Mouse (Mus musculus) adrenal gland, adult (tissue): Measurements from ENCODE around the gene Srsf3.

ENCODE experiments used
- DNase-seq, 2 experiments: peaks; one replicate each; pipeline ENCODE4 v3.0.0; 2022 to 2023; ENCODE audit warnings: low spot score in 1 of 2; ENCODE audit not compliant: inconsistent age in 2 of 2

The Srsf3 gene

DNA sequence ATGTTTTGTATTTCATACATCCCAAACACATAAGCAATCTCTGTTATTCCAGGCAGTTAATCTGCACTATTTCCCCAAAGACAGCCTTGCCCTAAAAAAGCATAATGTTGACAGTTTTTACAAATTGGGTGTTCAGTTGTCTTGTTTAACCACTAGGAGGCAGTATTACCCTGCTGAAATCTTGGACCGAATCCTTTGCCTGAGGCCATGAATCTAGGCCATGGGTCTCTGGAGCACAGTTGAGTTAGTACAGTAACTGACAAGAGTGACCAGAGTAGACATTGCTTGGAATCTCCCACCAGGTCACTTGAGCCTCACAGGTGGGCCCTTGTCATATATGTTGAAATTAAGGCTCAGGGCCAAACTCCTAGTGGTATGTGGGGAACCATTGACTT lies 12.5 kb downstream of the Srsf3 start:
- DNase-seq, result peak in 1 of 2 experiments; percentile 66

DNA sequence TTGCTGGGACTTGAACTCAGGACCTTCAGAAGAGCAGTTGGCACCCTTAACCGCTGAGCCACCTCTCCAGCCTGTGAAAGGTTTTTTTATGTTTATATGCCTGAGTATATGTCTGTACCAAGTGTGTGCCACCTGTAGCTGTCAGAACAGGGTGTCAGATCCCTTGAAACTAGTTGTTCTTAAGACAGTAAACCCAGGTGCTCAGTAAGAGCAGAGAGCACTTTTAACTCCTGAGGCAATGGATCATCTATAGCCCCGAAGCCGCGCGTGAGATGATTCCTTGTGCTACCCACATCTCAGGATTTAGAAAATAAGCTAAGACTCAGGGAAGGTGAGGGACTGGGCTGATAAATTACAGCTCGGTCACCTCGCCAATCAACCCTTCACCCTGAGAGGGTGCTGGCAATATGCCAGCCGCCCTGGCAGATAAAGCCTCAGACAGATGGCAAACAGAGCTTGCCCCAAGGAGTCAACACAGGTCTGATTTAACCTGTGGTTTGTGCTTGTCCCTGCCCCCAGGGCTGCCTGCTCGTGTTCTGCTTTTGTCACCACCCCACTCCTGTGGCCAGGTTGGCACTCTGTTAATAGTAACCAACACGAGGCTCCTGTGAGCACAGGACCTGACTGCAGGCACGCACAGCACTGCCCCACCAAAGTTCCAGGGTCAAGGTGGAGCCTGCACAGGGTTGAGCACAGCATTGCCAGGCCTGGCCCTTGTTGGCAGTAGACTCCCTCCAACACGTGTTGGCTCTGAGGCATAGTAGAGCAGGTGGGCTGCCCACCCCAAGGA lies 13.5 kb downstream of the Srsf3 start:
- peak; percentile 41 to 78 for DNase-seq

DNA sequence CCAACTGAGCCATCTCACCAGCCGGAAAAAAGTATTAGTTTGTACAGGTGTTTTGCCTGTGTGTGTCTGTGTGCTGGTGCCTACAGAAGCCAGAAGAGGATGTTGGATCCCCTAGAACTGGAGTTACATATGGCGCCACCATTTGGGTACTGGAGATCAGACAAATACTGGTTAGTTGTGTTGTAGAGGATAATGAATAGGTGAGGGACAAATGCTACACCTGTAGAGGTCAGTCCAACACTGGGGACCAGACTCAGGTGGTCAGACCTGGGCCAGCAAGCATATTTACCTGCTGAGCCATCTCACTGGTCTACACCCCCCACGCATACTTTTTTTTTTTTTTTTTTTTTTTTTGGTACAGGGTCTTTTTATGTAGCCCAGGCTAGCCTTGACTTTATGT lies 14.4 kb downstream of the Srsf3 start:
- no peak for DNase-seq

DNA sequence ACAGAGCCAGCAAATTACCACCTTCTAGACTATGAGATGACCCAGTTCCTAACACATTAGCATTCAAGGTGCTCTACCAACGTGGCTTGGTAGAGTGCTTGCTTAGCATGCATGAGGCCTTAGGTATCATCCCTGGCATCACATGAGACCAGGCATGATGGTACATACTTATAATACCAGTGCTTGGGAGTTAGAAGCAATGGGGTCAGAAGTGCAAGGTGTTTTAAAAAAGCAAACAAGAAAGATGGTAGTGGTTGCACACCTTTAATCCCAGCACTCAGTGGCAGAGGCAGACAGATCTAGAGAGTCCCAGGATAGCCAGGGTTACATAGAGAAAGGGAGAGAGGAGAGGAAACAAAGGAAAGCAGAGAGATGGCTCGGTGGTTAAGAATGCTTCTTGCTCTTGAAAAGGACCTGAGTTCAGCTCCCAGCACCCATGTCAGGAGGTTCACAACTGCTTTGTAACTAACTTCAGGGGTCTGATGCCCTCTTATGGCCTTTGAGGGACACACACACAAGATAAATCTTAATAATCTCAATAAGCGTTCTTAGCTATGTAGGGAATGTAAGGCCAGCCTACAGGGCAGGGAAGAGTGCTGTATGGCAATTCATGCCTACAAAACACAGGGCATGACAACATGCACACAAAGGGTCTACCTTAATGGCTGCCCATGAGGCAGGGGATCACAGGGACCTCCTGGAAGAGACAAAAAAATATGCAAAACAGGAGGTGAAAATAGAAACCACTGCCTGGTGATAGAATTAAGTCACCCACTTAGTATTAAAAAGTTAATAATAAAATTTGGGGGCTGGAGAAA lies 15.5 kb downstream of the Srsf3 start:
- no peak for DNase-seq

DNA sequence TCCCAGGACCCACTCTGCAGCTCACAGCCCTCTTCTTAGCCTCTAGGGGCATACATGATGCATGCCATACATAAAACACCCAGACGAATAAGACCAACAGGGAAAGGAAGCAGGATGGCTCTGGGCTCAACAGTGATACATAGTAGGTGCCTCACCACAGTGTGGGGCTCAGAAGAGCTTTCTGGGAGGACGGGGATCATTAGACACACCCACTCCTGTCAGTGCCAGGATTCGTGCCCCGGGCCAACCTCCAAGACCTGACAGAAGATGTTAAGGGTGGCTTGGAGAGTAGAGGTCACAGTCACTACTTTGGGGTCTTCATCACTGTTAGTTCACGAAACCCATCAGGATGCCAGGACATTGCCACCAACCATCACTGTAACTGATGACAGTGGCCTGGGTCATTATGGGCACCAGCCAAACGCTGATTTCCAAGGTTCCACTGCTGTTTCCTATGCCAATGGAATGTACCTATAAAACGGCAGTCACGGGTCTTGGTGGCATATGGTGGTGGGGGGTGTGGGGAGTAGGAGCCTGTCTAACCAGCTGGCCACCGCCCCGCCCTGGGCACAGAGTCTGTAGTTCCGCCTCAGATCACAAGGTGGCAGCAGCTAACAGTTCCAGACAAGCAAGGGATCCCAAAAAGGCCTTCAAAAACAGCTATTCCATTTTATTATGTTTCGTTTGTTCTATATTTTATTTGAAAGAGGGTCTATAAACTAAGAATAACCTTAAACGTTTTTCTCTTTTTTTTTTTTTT lies 16.5 kb downstream of the Srsf3 start:
- DNase-seq, result peak; percentile 75 to 93

DNA sequence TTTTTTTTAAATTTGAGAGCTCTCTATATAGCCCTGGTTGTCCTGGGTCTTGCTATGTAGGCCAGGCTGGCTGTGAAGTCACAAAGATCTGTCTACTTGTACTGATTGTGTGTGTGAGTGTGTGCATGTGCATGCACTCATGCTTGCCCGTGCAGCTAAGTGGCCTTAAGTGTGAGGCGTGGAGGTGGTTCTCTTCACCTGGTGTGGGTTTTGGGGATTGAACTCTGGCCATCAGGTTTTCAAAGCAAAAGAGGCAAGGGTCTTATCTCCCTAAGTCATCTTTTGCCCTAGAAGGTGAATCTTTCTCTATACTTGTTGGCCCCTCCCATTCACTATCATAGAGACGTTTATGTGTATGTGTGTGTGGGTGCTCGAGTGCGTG lies 17.1 kb downstream of the Srsf3 start:
- DNase-seq, result no peak

DNA sequence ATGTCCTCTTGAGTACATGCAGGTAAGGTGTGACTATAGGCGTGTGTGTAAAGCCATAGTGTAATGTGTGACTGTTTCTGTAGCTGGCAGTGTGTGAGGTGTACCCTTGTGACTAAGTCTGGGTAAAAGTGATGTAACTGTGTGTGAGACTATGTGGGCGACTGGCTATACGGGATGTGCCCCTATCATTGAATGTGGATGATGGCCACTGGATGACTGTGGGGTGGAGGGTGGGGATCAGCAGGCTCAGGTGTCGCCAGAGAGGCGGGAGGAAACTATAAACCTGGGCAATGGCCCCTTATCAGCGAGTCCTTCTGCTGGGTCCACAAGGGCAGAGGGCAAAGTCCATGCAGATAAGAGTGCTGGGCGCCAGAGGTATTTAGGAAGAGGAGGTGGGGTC lies 17.5 kb downstream of the Srsf3 start:
- DNase-seq, result no peak

DNA sequence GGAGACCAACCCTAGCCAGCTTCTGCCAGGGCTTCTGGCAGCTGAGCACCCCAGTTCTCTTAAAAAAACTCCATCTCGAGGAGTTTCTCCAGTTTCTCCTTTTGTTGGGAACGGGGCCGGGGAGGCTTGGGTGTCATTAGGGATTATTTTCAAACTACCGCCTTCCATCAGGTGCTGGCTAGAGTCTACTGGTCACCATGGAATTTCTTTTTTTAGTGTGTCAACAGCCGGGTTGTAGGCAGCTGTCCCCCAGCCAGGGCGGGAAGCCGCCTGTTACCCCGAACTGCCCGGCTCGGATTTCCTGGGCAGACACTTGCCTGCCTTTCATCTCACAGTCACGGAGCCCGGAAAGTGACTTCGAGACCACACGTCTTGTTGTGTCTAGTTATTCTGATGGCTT lies 18.4 kb downstream of the Srsf3 start:
- DNase-seq, result no peak

DNA sequence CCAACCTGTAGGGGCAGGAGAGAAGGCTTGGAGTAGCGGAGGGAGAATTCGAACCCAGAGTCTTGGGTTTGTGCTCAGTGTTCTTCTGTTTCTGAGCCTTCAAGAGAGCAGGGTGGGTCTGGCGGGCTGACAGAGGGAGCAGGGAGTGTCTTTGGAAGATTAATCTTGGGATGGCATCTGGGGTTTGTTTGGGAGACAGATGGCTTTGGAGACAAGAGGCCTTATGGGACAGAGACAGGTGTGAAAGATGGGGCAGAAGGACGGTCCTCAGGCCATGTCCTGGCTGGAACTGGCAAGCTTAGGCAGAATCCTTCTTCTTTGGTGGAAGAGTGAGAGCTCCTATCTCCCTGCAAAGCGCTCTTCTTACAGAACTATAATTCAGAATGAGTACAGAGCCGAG lies 20.6 kb downstream of the Srsf3 start:
- DNase-seq, result no peak

DNA sequence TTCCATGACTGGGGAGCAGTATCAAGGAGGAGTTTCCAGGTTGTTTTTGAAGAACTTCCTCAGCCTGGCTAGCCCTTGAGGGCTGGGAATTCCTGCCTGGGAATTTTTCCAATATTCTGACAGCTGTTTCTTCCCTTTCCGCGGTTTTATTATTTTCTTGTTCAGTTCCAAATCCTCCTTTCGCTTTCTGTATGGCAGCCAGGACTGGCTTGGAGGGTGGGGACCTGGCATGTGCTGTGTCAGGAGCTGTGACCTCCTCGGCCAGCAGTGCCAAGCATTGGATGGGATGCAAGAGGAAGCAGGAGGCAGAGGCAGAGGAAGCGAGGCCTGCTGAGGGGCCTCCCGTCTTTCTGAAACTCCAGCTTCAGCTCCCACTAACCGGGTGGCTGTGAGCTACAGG lies 21.4 kb downstream of the Srsf3 start:
- peak in 1 of 2 experiments; percentile 78 for DNase-seq

DNA sequence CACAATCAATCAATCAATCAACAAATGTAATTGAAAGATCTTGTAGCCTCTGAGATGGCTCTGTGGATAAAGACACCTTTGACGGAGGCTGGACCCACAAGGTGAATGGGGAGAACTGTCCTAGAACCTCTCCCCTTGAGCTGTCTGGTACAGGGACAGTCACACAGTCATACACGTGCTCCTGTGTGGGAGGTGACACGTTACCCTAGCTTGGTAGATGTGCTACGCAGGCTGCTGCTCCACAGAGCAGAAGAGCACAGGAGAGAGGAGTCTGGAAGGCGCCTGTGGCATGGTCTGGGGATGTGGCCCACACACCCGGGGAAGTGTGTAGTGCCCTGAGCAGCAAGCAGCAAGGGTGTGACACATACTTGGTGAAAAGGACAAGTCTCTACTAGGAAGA lies 22.0 kb downstream of the Srsf3 start:
- DNase-seq, result no peak

DNA sequence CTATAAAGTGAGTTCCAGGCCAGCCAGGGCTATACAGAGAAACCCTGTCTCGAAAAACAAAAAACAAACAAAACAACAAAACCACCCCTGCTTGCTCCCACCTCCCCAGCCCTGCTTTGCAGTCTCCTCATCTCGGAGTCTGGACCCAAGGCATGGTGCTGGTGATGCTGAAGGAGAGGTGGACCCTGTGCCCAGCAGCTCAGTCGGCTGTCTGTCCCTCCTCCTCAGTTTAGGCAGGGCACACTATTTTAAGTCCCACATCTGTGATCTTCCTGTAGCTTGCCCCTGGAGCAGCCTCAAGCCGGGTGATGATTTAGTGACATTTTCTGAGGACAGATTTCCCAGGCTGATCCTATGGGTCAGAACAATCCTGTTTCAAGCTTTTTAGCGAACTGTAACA lies 23.2 kb downstream of the Srsf3 start:
- DNase-seq, result no peak

DNA sequence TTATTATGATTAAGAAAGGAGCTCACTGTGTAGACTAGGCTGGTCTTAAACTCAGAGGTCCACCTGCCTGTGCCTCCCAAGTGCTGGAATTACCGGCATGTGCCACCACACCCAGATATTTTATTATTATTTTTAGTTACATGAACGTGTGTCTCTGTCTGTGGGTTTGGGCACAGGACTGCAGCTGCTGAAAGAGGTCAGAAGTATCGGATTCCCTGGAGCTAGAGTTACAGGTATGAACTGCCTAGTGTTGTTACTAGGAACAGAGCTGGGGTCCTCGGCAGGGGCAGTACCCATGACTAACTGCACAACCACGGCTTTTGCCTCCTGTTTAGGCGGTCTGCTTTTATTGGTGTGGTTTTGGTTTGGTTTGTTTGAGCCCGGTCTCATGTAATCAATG lies 23.8 kb downstream of the Srsf3 start:
- no peak for DNase-seq

DNA sequence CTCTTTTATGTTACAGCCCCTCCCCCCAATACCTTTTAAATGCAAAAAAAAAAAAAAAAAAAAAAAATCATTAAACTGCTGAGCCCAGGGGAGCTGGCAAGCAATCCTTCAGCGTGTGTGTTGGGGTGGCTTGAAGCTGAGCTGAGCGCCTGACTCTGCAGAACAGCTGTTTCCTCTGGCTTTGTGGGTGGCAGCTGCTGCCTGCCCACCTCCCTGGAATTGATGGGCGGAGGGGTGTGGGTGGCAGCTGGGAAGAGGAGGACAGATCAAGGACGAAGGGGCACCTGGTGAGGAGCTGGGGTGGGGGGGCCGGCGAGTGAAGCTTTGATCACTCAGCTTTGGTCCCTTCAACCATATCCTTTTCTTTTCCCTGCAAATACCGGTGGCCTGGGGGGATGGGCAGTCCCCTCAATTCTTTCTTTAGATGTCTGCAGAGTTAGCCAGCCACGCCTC lies 24.3 kb downstream of the Srsf3 start:
- no peak for DNase-seq

DNA sequence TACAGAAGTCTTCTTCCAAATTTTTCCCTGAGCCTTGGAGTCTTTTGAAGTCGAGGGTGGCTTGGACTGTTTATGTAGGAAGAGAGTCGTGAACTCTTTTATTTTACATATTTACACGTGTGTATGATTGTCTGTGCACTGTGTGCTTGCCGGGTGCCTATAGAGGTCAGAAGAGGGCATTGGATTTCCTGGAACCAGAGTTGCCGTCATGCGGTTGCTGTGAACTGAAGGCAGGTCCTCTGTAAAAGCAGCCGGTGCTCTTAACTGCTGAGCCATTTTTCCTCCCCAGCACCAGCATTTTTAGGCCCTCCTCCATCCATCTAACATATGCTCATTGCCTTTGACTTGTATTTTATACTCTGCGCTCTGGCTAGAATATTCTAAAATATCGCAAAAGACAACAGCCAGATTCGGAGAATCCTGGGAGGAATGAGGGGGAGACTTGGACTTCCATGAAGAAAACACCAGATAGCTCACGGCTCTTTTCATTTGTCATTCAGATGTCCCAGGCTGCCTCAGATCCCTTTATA lies 25.0 kb downstream of the Srsf3 start:
- DNase-seq, result no peak

DNA sequence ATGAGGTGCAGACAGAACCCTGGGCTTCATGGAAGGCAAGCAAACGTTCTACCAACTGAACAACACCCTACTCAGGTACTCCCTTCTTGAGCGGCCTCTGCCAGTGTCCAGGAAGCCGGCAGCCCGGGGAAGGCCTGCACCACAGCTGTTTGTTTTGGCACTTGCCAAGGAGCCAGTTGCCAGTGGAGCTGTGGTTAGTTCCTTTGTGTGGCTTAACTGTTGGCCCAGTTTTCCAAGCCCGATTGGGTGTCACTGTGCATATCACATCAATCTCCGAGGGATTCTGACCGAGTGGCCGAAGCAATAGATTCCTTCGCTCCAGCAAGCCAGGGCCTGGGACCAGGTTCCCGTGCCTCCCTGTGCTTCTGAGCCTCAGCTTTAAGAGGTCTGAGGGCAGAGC lies 25.5 kb downstream of the Srsf3 start:
- peak in 1 of 2 experiments; percentile 69 for DNase-seq

DNA sequence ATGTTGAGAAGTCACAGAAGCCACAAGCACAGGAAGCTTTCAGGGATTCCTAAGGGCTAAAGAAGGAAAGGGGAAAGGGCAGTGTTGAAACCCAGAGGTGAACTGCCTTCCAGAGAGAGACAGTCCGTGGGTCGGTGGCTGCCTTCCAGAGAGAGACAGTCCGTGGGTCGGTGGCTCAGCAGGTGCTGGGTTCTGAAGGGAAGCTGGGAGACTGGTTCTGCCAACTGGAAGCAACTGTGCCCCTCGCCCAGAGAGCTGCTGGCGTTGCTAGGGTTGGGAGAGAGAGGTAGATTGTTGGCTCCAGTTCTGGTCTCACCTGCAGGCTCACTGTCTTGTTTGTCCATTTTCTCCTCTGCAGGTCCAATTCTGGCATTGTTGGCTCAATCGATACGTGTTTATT lies 26.1 kb downstream of the Srsf3 start:
- no peak for DNase-seq

DNA sequence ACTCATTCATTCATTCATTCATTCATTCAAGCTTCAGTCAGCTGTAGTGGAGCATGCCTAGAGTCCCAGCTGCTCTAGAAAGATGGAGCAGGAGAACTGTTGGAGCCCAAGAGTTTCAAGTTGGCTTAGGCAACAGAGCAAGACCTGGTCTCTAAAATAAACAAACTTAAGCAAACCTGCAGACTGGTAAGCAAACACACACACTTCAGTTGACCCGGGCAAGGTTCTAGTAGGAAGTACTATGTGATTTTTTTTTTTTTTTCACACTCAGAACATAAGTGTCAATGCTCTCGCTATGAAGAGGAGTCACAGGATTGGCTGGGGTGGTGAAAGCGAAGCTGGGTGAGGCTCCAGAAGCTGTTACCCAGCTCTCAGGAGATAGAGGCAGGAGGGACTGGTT lies 27.2 kb downstream of the Srsf3 start:
- no peak for DNase-seq

DNA sequence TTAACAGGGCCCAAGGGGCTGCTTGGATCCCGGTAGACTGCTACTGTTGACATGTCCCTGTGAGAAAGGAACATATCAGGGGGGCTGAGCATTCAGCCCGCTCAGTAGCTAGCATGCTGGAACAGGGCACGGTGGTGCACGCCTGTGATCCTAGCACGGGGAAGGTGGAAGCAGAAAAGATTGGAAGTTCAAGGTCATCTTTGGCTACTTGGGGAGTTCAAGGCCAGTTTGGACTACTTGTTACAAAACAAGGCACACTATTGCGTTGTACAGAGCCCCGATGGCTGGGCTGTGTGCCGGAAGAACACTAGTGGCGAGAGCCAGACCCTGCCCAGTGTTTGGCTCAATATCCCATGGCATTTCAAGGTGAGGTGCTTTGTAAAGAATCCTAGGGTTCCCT lies 28.5 kb downstream of the Srsf3 start:
- peak in 1 of 2 experiments; percentile 58 for DNase-seq

DNA sequence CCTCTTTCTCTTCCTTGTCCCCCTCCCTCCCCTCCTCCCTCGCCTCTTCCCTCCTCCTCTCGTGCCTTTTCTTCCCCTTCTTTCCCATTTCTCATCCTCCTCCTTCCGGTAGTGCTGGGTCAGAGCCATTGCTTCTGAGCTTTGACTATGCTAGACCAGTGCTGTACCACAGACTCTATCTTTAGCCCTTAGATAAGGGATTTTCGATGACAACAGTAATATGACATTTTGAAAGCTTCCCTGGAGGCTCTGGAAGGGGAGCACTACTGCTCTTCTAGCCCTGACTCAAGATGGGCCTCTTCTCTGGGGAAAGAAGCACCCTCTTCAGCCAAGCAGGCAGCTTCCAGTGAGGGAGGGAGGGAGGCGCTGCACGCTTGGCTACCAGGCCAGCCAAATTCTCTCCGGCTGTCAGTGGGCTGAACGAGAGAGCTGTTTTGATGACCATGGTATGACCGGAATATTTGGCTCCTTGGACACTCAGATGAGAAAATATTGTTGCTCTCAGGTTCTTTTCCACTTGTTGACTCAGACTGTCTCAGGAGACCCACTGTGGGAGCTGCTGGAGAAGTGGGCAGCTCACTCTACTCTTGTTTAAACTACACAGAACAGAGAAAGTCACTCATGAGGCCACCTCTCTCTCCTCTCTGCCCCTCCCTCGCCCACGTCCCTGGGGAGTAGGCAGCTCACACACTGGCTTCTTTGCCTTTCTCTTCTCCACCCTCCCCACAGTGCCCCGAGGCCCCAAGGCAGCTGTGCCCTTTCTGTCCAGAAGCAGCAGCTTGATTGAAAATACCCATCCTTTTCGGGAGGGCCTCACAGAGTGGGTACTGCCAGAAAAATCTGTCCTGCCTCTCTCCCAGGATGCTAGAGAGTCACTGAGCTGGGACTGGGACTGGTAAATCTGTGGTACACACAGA lies 29.9 kb downstream of the Srsf3 start:
- peak in 1 of 2 experiments; percentile 43 for DNase-seq
